Mouse (Mus musculus): ENCODE results near the gene Eral1. TPM values are rescaled to one million over a fixed set of nuclear protein-coding genes. Genes with fewer than 3 reads are reported as not detected.

Gene Eral1
- polyA plus RNA-seq, 1 experiment from 2014 or later: 40.8 TPM

DNA sequence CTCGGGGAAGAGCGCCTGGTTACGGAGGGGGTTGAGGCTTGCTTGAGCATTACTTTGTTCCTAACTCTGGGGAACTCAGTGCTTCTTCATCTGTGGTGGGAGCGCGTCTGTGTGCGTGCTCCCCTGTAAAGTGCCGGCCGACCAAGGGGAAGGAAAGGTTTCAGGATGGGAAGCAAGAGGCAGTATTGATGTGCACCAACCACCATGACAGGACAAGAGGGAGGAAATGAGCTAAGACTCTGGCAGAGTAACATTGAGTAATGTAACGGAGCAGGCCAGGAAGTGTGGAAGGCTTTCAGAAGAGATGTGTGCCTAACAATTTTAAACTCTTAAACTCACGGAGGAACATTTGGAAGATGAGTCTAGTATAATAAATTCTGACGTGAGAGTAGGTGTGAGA lies 20.6 kb upstream of the Eral1 start:
- Histone ChIP-seq H3K4me2 (peak overlapping the region; percentile 25; the same call in 1 of the 2 replicates), H3K36me3 (ENCODE audit: control insufficient read depth, insufficient read depth, low read length) (no peaks in the 10 kb centered on the region), H3K9me3 (ENCODE audit: control insufficient read depth, low read length) (no peaks in the 10 kb centered on the region), H3K4me1 (replicated peaks; ENCODE audit: control insufficient read depth, insufficient read depth, low read length) (peaks cover 17% of the 10 kb centered on the region), H3K27me3 (replicated peaks; ENCODE audit: control insufficient read depth, insufficient read depth, low read length) (no peaks in the 10 kb centered on the region), H3K9ac (ENCODE audit: low read depth, low read length) (peak overlapping the region; percentile 10; the same call in 1 of the 2 replicates), H3K27ac (ENCODE audit: low read depth, low read length) (peak overlapping the region; percentile 59; the same call in 1 of the 2 replicates), H3K4me3 (ENCODE audit: low read depth, low read length) (no peak overlapping the region)
- WGBS: 72% methylated on average over 11 of the region's 11 CpGs
- DNase-seq (ENCODE audit: low spot score): no peak
- no peak for ATAC-seq (replicated peaks; ENCODE audit: low FRiP score)

DNA sequence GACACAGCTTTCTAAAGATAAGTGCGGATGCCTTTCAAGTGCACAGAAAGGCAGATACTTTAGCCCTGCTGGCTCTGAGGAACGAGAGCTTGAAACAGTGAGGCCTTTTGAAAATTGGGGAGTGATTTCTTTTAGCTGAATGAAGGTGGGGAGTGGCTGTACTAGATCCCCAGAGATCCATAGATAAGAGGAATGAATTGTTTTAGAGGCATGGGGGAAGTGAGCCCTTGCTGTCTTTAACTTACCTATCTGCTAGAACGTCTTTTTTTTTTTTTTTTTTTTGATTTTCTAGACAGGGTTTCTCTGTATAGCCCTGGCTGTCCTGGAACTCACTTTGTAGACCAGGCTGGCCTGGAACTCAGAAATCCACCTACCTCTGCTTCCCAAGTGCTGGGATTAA lies 16.9 kb upstream of the Eral1 start:
- Histone ChIP-seq H3K4me3 (ENCODE audit: low read depth, low read length) (0 out of 2 replicates have a peak overlapping the region, but pooled peaks have one; percentile 8), H3K4me2 (peak overlapping the region; percentile 51), H3K4me1 (replicated peaks; ENCODE audit: control insufficient read depth, insufficient read depth, low read length) (peaks cover 21% of the 10 kb centered on the region), H3K27me3 (replicated peaks; ENCODE audit: control insufficient read depth, insufficient read depth, low read length) (no peaks in the 10 kb centered on the region), H3K9me3 (ENCODE audit: control insufficient read depth, low read length) (no peaks in the 10 kb centered on the region), H3K9ac (ENCODE audit: low read depth, low read length) (no peak overlapping the region), H3K27ac (ENCODE audit: low read depth, low read length) (no peak overlapping the region), H3K36me3 (ENCODE audit: control insufficient read depth, insufficient read depth, low read length) (no peaks in the 10 kb centered on the region)
- ATAC-seq (replicated peaks; ENCODE audit: low FRiP score) (no peak), DNase-seq (ENCODE audit: low spot score) (no peak)
- 31% methylated on average over 2 of the region's 3 CpGs for WGBS

DNA sequence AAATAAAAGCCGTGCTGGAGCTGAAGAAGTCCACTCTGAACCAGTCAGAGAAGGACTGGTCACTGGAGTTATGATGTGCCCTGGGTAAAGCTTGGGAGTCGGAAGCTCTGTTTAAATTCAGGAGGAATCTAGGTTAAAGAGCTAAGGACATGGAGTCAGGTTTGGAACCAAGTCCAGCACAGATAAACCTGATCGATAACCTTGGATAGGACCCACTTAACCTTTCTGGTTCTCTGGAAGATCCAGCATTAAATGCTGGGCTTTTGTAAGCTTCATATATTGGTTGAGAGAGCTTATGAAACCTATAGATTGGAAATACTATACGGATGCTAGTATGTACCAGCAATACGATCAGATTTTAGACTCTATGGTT lies 14.9 kb upstream of the Eral1 start:
- H3K27me3 ChIP-seq (replicated peaks; ENCODE audit: control insufficient read depth, insufficient read depth, low read length): no peaks in the 10 kb centered on the region
- WGBS: 28% methylated on average over 5 of the region's 5 CpGs

DNA sequence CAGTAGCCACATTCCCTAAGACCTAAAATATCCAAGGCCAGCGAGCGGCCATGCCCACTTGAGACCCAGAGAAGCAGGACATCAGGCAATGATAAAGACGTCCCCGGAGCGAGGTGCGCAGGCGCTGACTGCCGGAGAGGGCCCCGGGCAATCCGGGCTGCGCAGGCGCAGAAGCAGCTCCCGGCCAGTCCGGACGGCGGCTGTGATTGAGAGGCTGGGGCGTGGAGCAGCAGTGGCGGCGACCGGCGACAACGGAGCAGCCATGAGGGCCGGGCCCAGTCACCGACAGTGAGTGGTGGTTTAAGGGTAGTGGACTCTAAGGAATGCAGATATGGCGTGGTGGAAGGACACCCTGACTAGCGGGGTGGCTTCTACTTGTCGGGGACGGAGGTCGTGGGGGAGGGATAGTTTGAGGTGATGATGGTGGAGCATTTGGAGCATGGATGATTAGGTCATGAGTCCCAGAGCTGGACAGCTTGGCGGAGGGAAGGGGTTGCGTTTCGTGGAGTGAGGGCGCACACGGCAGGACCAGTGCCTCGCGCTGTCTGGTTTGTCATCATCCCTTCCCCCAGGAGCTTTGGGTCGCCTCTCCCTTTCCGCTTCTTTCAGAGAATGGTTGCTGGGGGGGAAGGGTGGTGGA lies 14.4 kb upstream of the Eral1 start, which contains the start of gene Fam222b:
Fam222b (plus strand) TSS at position 157 of the 640 bp plus-strand sequence.
- WGBS: under 1% methylated on average over 38 of the region's 38 CpGs
- H3K9ac ChIP-seq (ENCODE audit: low read depth, low read length): peak within 1 kb of the TSS; percentile 64
- H3K27ac ChIP-seq (ENCODE audit: low read depth, low read length): peak within 1 kb of the TSS; percentile 35; the same call in 1 of the 2 replicates
- peaks cover 16% of the 10 kb centered on the region for H3K4me1 ChIP-seq (replicated peaks; ENCODE audit: control insufficient read depth, insufficient read depth, low read length)
- no peaks in the 10 kb centered on the region for H3K9me3 ChIP-seq (ENCODE audit: control insufficient read depth, low read length)
- peak within 1 kb of the TSS; percentile 87 for H3K4me2 ChIP-seq
- DNase-seq (ENCODE audit: low spot score) (peak; percentile 87), ATAC-seq (replicated peaks; ENCODE audit: low FRiP score) (peak; percentile 84)
- H3K36me3 ChIP-seq (ENCODE audit: control insufficient read depth, insufficient read depth, low read length): no peaks in the 10 kb centered on the region
- peak within 1 kb of the TSS; percentile 73 for H3K4me3 ChIP-seq (ENCODE audit: low read depth, low read length)
- no peaks in the 10 kb centered on the region for H3K27me3 ChIP-seq (replicated peaks; ENCODE audit: control insufficient read depth, insufficient read depth, low read length)

More for the DNA sequence above, 14.9 kb upstream of the Eral1 start:
- H3K4me3 ChIP-seq (ENCODE audit: low read depth, low read length): peak overlapping the region; percentile 73
- peak overlapping the region; percentile 35; the same call in 1 of the 2 replicates for H3K27ac ChIP-seq (ENCODE audit: low read depth, low read length)
- DNase-seq (ENCODE audit: low spot score): no peak
- no peaks in the 10 kb centered on the region for H3K9me3 ChIP-seq (ENCODE audit: control insufficient read depth, low read length)
- no peak for ATAC-seq (replicated peaks; ENCODE audit: low FRiP score)
- H3K36me3 ChIP-seq (ENCODE audit: control insufficient read depth, insufficient read depth, low read length): no peaks in the 10 kb centered on the region
- H3K4me1 ChIP-seq (replicated peaks; ENCODE audit: control insufficient read depth, insufficient read depth, low read length): peaks cover 16% of the 10 kb centered on the region
- H3K4me2 ChIP-seq: peak overlapping the region; percentile 87
- H3K9ac ChIP-seq (ENCODE audit: low read depth, low read length): peak overlapping the region; percentile 64

DNA sequence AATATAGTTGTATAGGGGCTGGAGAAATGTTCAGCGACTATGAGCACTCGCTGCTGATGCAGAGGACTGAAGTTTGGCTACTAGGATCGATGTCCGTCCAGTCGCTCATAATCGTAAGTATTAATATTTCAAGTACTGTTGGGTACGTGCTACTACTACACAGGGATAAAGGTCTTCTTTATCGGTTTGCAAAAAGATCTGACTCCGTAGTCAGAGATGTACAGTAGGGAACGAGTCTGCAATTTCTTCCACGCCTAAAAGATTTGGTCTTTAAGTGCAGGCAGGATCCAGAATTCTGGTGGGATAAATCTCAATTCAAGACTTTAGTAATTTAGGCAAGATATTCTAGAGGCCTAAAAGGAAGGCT lies 13.9 kb upstream of the Eral1 start:
- ATAC-seq (replicated peaks; ENCODE audit: low FRiP score): 0 out of 2 replicates have a peak, but pooled peaks have one; percentile 18
- Histone ChIP-seq H3K9ac (ENCODE audit: low read depth, low read length) (peak overlapping the region; percentile 64), H3K9me3 (ENCODE audit: control insufficient read depth, low read length) (no peaks in the 10 kb centered on the region), H3K36me3 (ENCODE audit: control insufficient read depth, insufficient read depth, low read length) (no peaks in the 10 kb centered on the region), H3K27ac (ENCODE audit: low read depth, low read length) (no peak overlapping the region; the same call in 1 of the 2 replicates), H3K4me1 (replicated peaks; ENCODE audit: control insufficient read depth, insufficient read depth, low read length) (peaks cover 16% of the 10 kb centered on the region), H3K4me3 (ENCODE audit: low read depth, low read length) (peak overlapping the region; percentile 73), H3K4me2 (peak overlapping the region; percentile 87), H3K27me3 (replicated peaks; ENCODE audit: control insufficient read depth, insufficient read depth, low read length) (no peaks in the 10 kb centered on the region)
- DNase-seq (ENCODE audit: low spot score): no peak
- 49% methylated on average over 11 of the region's 11 CpGs for WGBS

DNA sequence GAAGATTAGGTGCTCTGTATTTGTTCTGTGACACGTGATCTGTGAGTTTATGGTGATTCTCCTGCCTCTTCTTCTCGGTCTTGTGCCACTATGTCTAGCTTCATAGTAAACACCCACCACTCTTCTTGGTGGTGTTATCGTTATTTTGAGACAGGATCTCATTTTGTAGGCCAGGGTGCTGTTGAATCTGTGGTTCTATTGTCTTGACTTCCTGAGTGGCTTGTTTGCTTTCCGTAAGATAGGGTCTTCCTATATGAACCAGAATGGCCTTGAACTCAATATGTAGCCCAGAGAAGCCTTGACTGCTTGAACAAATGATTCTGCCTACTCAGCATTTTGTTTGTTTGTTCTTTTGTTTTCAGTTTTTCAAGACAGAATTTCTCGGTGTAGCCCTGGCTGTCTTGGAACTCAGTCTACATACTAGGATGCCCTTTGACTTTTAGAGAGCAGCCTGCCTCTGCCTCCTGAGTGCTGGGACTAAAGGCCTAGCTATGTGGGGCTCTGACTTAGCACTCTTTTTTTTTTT lies 7.6 kb upstream of the Eral1 start:
- no peak overlapping the region for H3K9ac ChIP-seq (ENCODE audit: low read depth, low read length)
- H3K27me3 ChIP-seq (replicated peaks; ENCODE audit: control insufficient read depth, insufficient read depth, low read length): no peaks in the 10 kb centered on the region
- no peaks in the 10 kb centered on the region; the same call in none of the 2 replicates for H3K4me1 ChIP-seq (replicated peaks; ENCODE audit: control insufficient read depth, insufficient read depth, low read length)
- H3K4me2 ChIP-seq: no peak overlapping the region
- no peaks in the 10 kb centered on the region for H3K9me3 ChIP-seq (ENCODE audit: control insufficient read depth, low read length)
- no peak overlapping the region for H3K4me3 ChIP-seq (ENCODE audit: low read depth, low read length)
- ATAC-seq (replicated peaks; ENCODE audit: low FRiP score) (no peak), DNase-seq (ENCODE audit: low spot score) (no peak)
- no peaks in the 10 kb centered on the region for H3K36me3 ChIP-seq (ENCODE audit: control insufficient read depth, insufficient read depth, low read length)
- WGBS: 65% methylated on average over 5 of the region's 5 CpGs
- no peak overlapping the region; the same call in 1 of the 2 replicates for H3K27ac ChIP-seq (ENCODE audit: low read depth, low read length)

DNA sequence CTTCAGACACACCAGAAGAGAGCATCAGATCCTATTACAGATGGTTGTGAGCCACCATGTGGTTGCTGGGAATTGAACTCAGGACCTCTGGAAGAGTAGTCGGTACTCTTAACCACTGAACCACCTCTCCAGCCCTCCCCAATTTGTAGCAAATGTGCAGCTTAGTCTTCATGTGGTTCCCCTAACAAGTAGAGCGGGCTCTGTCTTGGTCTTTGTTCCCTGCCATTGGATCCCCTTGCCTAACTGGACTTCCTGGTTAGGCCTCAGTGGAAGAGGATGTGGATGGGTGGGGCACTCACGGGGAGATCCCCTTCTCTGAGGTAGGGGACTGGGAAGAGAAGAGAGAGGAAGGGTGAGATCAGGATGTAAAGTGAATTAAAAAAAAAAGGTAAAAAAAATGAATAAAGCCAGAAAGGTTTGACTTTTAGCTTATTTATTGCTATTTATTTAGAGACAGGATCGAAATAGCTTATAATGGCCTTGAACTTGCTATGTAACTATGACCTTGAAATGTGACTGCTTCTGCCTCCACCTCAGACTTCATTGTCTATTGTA lies 6.8 kb upstream of the Eral1 start:
- WGBS: 74% methylated on average over 4 of the region's 4 CpGs
- Histone ChIP-seq H3K27ac (ENCODE audit: low read depth, low read length) (no peak overlapping the region), H3K27me3 (replicated peaks; ENCODE audit: control insufficient read depth, insufficient read depth, low read length) (no peaks in the 10 kb centered on the region), H3K4me1 (replicated peaks; ENCODE audit: control insufficient read depth, insufficient read depth, low read length) (no peaks in the 10 kb centered on the region; the same call in none of the 2 replicates), H3K9me3 (ENCODE audit: control insufficient read depth, low read length) (no peaks in the 10 kb centered on the region), H3K4me3 (ENCODE audit: low read depth, low read length) (no peak overlapping the region), H3K36me3 (ENCODE audit: control insufficient read depth, insufficient read depth, low read length) (no peaks in the 10 kb centered on the region), H3K9ac (ENCODE audit: low read depth, low read length) (no peak overlapping the region), H3K4me2 (no peak overlapping the region)
- DNase-seq (ENCODE audit: low spot score) (no peak), ATAC-seq (replicated peaks; ENCODE audit: low FRiP score) (no peak)

DNA sequence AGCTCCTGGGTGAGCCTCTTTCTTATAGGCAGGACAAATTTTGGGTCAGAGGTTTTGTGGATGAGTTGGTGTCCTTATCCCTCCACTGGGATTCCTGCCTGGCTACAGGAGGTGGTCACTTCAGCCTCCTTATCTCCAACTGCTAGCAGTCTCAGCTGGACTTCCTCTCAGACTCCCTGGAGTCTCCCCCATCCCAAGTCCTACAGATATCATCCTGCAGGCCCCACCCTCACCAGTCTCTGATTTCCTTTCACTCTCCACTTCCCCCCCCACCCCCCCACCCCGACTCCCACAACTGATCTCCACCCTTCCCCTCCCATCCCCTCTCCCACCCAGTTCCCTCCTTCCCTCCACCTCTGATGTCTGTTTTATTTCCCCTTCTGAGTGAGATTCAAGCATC lies 3.4 kb upstream of the Eral1 start:
- ATAC-seq (replicated peaks; ENCODE audit: low FRiP score): no peak
- Histone ChIP-seq H3K9ac (ENCODE audit: low read depth, low read length) (no peak overlapping the region), H3K9me3 (ENCODE audit: control insufficient read depth, low read length) (no peaks in the 10 kb centered on the region), H3K27ac (ENCODE audit: low read depth, low read length) (no peak overlapping the region), H3K36me3 (ENCODE audit: control insufficient read depth, insufficient read depth, low read length) (no peaks in the 10 kb centered on the region), H3K4me2 (no peak overlapping the region; the same call in 1 of the 2 replicates), H3K27me3 (replicated peaks; ENCODE audit: control insufficient read depth, insufficient read depth, low read length) (no peaks in the 10 kb centered on the region), H3K4me3 (ENCODE audit: low read depth, low read length) (no peak overlapping the region), H3K4me1 (replicated peaks; ENCODE audit: control insufficient read depth, insufficient read depth, low read length) (peaks cover 12% of the 10 kb centered on the region)
- 0% methylated on average over 1 of the region's 1 CpGs for WGBS
- DNase-seq (ENCODE audit: low spot score): no peak

Measured in liver, embryonic 11.5 days (tissue).